Mouse (Mus musculus) midbrain, embryonic 11.5 days (tissue): ENCODE data around the gene Zfp354c. TPM values are rescaled to one million over a fixed set of nuclear protein-coding genes. Genes with fewer than 3 reads are reported as not detected.

Experiments used
- polyA plus RNA-seq: library from polyadenylated mRNA; unstranded; fragments of >200 nt; fragmentation: Nextera tagmentation; extraction: Ambion mirVana; gene quantifications from 2 replicates; pipeline ENCODE4 v1.2.1, GENCODE M21; 2014

Zfp354c gene
- polyA plus RNA-seq, 1 experiment from 2014 or later = 46.7 TPM

Other genes with a start within 250 kb of the Zfp354c start
- gene Adamts2, start 225.6 kb downstream of the Zfp354c start, polyA plus RNA-seq = 0.73 and 0.87 TPM in 2 replicates
- gene Zfp879, start 13.8 kb upstream of the Zfp354c start, polyA plus RNA-seq = 1.3 and 1.5 TPM in 2 replicates
- not detected in 2 replicates for gene Grm6, start 23.0 kb upstream of the Zfp354c start, polyA plus RNA-seq
- 18.7 and 20.6 TPM in 2 replicates for gene Zfp454, start 59.9 kb upstream of the Zfp354c start, polyA plus RNA-seq
- gene Zfp2, start 88.4 kb upstream of the Zfp354c start, polyA plus RNA-seq = 35.5 and 39.0 TPM in 2 replicates
- gene Zfp354b, start 103.9 kb upstream of the Zfp354c start, polyA plus RNA-seq = 1.5 and 1.7 TPM in 2 replicates
- not detected in 2 replicates for gene 4933414I15Rik, start 116.0 kb upstream of the Zfp354c start, polyA plus RNA-seq
- gene Prop1, start 126.0 kb upstream of the Zfp354c start, polyA plus RNA-seq = not detected in 2 replicates
- gene Olfr1378, start 138.8 kb upstream of the Zfp354c start, polyA plus RNA-seq = not detected in 2 replicates
- gene Olfr1377, start 154.2 kb upstream of the Zfp354c start, polyA plus RNA-seq = not detected in 2 replicates
- not detected in 2 replicates for gene Olfr51, start 175.9 kb upstream of the Zfp354c start, polyA plus RNA-seq
- gene Olfr54, start 186.5 kb upstream of the Zfp354c start, polyA plus RNA-seq = not detected in 2 replicates
- gene Olfr1375, start 220.4 kb upstream of the Zfp354c start, polyA plus RNA-seq = not detected in 2 replicates
- 10.3 and 13.4 TPM in 2 replicates for gene Zfp354a, start 231.5 kb upstream of the Zfp354c start, polyA plus RNA-seq